Mouse (Mus musculus) lung, postnatal 0 days (tissue): Measurements from ENCODE around the gene Efna5.

Source experiments
- CTCF ChIP-seq: IDR thresholded peaks from 2 replicates; pipeline ENCODE4 v1.5.1; 2016; ENCODE audit warnings: antibody characterized with exemption, mild to moderate bottlenecking
- EP300 ChIP-seq: IDR thresholded peaks from 2 replicates; pipeline ENCODE4 v1.6.1; 2016; ENCODE audit warnings: antibody characterized with exemption, mild to moderate bottlenecking, control low read depth

DNA sequence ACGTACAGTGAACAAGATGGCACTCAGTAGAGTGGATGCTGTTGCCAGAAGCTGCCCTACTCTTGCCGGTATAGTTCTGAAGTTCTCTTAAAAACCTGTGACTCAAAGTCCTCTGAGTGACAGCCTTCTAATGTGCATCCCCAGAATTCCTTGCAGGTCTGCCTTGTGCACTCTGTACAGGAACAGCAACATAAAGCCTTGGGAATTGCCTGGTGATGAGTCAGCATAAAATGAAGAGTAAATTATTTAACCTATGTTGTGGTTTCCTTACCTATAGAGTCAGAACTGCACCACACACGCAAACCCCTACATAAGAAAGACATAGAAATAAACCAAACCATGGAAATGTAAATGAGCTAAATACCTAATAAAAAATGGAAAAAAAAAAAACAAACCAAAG is 159.5 kb downstream of the Efna5 start:
- TF ChIP-seq EP300, result no peak
- TF ChIP-seq CTCF, result no peak
